Mouse (Mus musculus) forebrain, embryonic 15.5 days (tissue): ENCODE data around the gene Kcnk13. TPM values are rescaled to one million over a fixed set of nuclear protein-coding genes. Genes with fewer than 3 reads are reported as not detected.
A peak's percentile ranks its signal among the peaks of the same experiment; 100 is the strongest.

Source experiments
- ATAC-seq: fragments of 200-750 bp; cut with Nextera tagmentation; replicated peaks from 2 replicates; pipeline ENCODE4 v1.8.0; 2017; ENCODE audit warnings: mild to moderate bottlenecking, moderate TSS enrichment, moderate library complexity
- H3K27ac ChIP-seq: fragments of 300-500 bp; sonication (generic); replicated peaks from 2 replicates; pipeline ENCODE4 v1.5.1; 2015; ENCODE audit warnings: mild to moderate bottlenecking, inconsistent platforms
- H3K27me3 ChIP-seq: fragments of 300-500 bp; sonication (generic); 2 replicates; pipeline ENCODE4 v1.6.1; 2015; ENCODE audit warnings: inconsistent platforms
- H3K36me3 ChIP-seq: fragments of 300-500 bp; sonication (generic); 2 replicates; pipeline ENCODE4 v1.6.1; 2015; ENCODE audit warnings: mild to moderate bottlenecking, inconsistent platforms
- H3K4me1 ChIP-seq: fragments of 300-500 bp; sonication (generic); 2 replicates; pipeline ENCODE4 v1.6.1; 2015; ENCODE audit warnings: inconsistent platforms
- H3K4me2 ChIP-seq: fragments of 300-500 bp; sonication (generic); replicated peaks from 2 replicates; pipeline ENCODE4 v1.6.1; 2015; ENCODE audit warnings: mild to moderate bottlenecking, inconsistent platforms
- H3K4me3 ChIP-seq: fragments of 300-500 bp; sonication (generic); 2 replicates; pipeline ENCODE4 v1.5.1; 2015; ENCODE audit warnings: mild to moderate bottlenecking, inconsistent platforms
- H3K9ac ChIP-seq: fragments of 300-500 bp; sonication (generic); replicated peaks from 2 replicates; pipeline ENCODE4 v1.6.1; 2015; ENCODE audit warnings: mild to moderate bottlenecking, inconsistent platforms
- H3K9me3 ChIP-seq: fragments of 300-500 bp; sonication (generic); 2 replicates; pipeline ENCODE4 v1.6.1; 2016; ENCODE audit warnings: inconsistent platforms
- WGBS: fragments of 180-500 bp; shearing (Covaris S2); methylation state at CpG from one replicate; pipeline ENCODE4 v1.1.7; 2015; ENCODE audit warnings: mixed read lengths; 5-methylcytosine and 5-hydroxymethylcytosine counted together
- polyA plus RNA-seq: library from polyadenylated mRNA; unstranded; fragments of >200 nt; fragmentation: Nextera tagmentation; extraction: Ambion mirVana; gene quantifications from 2 replicates; pipeline ENCODE4 v1.2.1, GENCODE M21; 2015

The Kcnk13 gene
- polyA plus RNA-seq, result 1.1 TPM in 2 replicates

- Histone ChIP-seq H3K27ac (no peak within 1 kb of the TSS), H3K36me3 (no peaks in the 10 kb centered on the region), H3K4me1 (peaks cover 35% of the 10 kb centered on the region), H3K4me3 (peak within 1 kb of the TSS; percentile 47), H3K4me2 (peak within 1 kb of the TSS; percentile 78), H3K9ac (peak within 1 kb of the TSS; percentile 44), H3K27me3 (peaks cover 58% of the 10 kb centered on the region), H3K9me3 (no peaks in the 10 kb centered on the region)
- ATAC-seq, result peak; percentile 56
- 1% methylated on average over 39 of the region's 39 CpGs for WGBS
Measured at GRCm38 (mm10) chr12:99964301-99965202, at the start of gene Kcnk13. TSS of gene Kcnk13 (plus strand) at chr12:99964499.

GRCm38 (mm10) chr12:99917800-99918427 is 46.4 kb upstream of the Kcnk13 start:
- H3K9me3 ChIP-seq, result no peaks in the 10 kb centered on the region
- H3K36me3 ChIP-seq, result peaks cover 38% of the 10 kb centered on the region
- no peak overlapping the region for H3K4me2 ChIP-seq
- no peak for ATAC-seq
- H3K9ac ChIP-seq, result no peak overlapping the region
- no peak overlapping the region for H3K27ac ChIP-seq
- no peak overlapping the region for H3K4me3 ChIP-seq
- WGBS, result 84% methylated on average over 15 of the region's 15 CpGs
- H3K4me1 ChIP-seq, result peaks cover 3% of the 10 kb centered on the region
- H3K27me3 ChIP-seq, result no peaks in the 10 kb centered on the region

- H3K4me3 ChIP-seq, result no peak overlapping the region
- H3K9me3 ChIP-seq, result no peaks in the 10 kb centered on the region
- no peaks in the 10 kb centered on the region for H3K27me3 ChIP-seq
- no peak overlapping the region for H3K4me2 ChIP-seq
- peaks cover 23% of the 10 kb centered on the region for H3K36me3 ChIP-seq
- H3K9ac ChIP-seq, result no peak overlapping the region
- H3K4me1 ChIP-seq, result peaks cover 16% of the 10 kb centered on the region
- H3K27ac ChIP-seq, result no peak overlapping the region
- no peak for ATAC-seq
- 88% methylated on average over 3 of the region's 3 CpGs for WGBS
Measured at GRCm38 (mm10) chr12:99919636-99920035, 44.7 kb upstream of the Kcnk13 start.

- Histone ChIP-seq H3K36me3 (peaks cover 12% of the 10 kb centered on the region; the same call in 1 of the 2 replicates), H3K4me1 (peaks cover 16% of the 10 kb centered on the region), H3K4me2 (no peak overlapping the region), H3K4me3 (no peak overlapping the region), H3K9me3 (no peaks in the 10 kb centered on the region), H3K27ac (no peak overlapping the region), H3K9ac (no peak overlapping the region), H3K27me3 (no peaks in the 10 kb centered on the region)
- 84% methylated on average over 3 of the region's 3 CpGs for WGBS
- ATAC-seq, result no peak
Measured at GRCm38 (mm10) chr12:99921045-99921444, 43.3 kb upstream of the Kcnk13 start.

GRCm38 (mm10) chr12:99923131-99923606 is 41.1 kb upstream of the Kcnk13 start:
- Histone ChIP-seq H3K4me2 (no peak overlapping the region), H3K36me3 (peaks cover 2% of the 10 kb centered on the region; the same call in 1 of the 2 replicates), H3K9ac (no peak overlapping the region), H3K4me3 (no peak overlapping the region), H3K9me3 (no peaks in the 10 kb centered on the region), H3K27ac (peak overlapping the region; percentile 70), H3K4me1 (peaks cover 16% of the 10 kb centered on the region), H3K27me3 (no peaks in the 10 kb centered on the region)
- ATAC-seq, result peak; percentile 84
- 10% methylated on average over 5 of the region's 5 CpGs for WGBS

- Histone ChIP-seq H3K27me3 (no peaks in the 10 kb centered on the region), H3K4me1 (peaks cover 16% of the 10 kb centered on the region), H3K4me2 (no peak overlapping the region), H3K9me3 (no peaks in the 10 kb centered on the region), H3K27ac (peak overlapping the region; percentile 70), H3K4me3 (no peak overlapping the region), H3K36me3 (peaks cover 2% of the 10 kb centered on the region; the same call in 1 of the 2 replicates), H3K9ac (no peak overlapping the region)
- WGBS, result 37% methylated on average over 5 of the region's 5 CpGs
- peak; percentile 57; the same call in 1 of the 2 replicates for ATAC-seq
Measured at GRCm38 (mm10) chr12:99923703-99924102, 40.6 kb upstream of the Kcnk13 start.

GRCm38 (mm10) chr12:99928311-99928710 is 36.0 kb upstream of the Kcnk13 start:
- no peaks in the 10 kb centered on the region for H3K9me3 ChIP-seq
- no peak overlapping the region for H3K27ac ChIP-seq
- H3K4me3 ChIP-seq, result no peak overlapping the region
- no peak for ATAC-seq
- peaks cover 3% of the 10 kb centered on the region; the same call in 1 of the 2 replicates for H3K36me3 ChIP-seq
- no peak overlapping the region for H3K4me2 ChIP-seq
- peaks cover 9% of the 10 kb centered on the region for H3K4me1 ChIP-seq
- H3K27me3 ChIP-seq, result no peaks in the 10 kb centered on the region
- WGBS, result 90% methylated on average over 7 of the region's 7 CpGs
- no peak overlapping the region for H3K9ac ChIP-seq

- H3K27ac ChIP-seq, result no peak overlapping the region
- no peaks in the 10 kb centered on the region for H3K9me3 ChIP-seq
- no peak overlapping the region for H3K4me3 ChIP-seq
- H3K9ac ChIP-seq, result no peak overlapping the region
- WGBS, result 83% methylated on average over 1 of the region's 1 CpGs
- no peak overlapping the region for H3K4me2 ChIP-seq
- peaks cover under 1% of the 10 kb centered on the region; the same call in 1 of the 2 replicates for H3K4me1 ChIP-seq
- H3K36me3 ChIP-seq, result peaks cover 5% of the 10 kb centered on the region; the same call in 1 of the 2 replicates
- H3K27me3 ChIP-seq, result no peaks in the 10 kb centered on the region
- ATAC-seq, result no peak
Measured at GRCm38 (mm10) chr12:99929160-99929559, 35.1 kb upstream of the Kcnk13 start.

- WGBS, result 87% methylated on average over 4 of the region's 4 CpGs
- H3K36me3 ChIP-seq, result peaks cover 11% of the 10 kb centered on the region; the same call in 1 of the 2 replicates
- H3K4me2 ChIP-seq, result no peak overlapping the region
- H3K9me3 ChIP-seq, result no peaks in the 10 kb centered on the region
- no peak overlapping the region for H3K9ac ChIP-seq
- H3K27me3 ChIP-seq, result no peaks in the 10 kb centered on the region
- H3K27ac ChIP-seq, result no peak overlapping the region
- no peak overlapping the region for H3K4me3 ChIP-seq
- no peak for ATAC-seq
- H3K4me1 ChIP-seq, result no peaks in the 10 kb centered on the region
Measured at GRCm38 (mm10) chr12:99932245-99932644, 32.1 kb upstream of the Kcnk13 start.

- 89% methylated on average over 3 of the region's 3 CpGs for WGBS
- Histone ChIP-seq H3K27ac (no peak overlapping the region), H3K27me3 (no peaks in the 10 kb centered on the region), H3K9me3 (no peaks in the 10 kb centered on the region), H3K4me3 (no peak overlapping the region), H3K4me1 (no peaks in the 10 kb centered on the region), H3K36me3 (peaks cover 8% of the 10 kb centered on the region; the same call in 1 of the 2 replicates), H3K9ac (no peak overlapping the region), H3K4me2 (no peak overlapping the region)
- no peak for ATAC-seq
Measured at GRCm38 (mm10) chr12:99933630-99934029, 30.7 kb upstream of the Kcnk13 start.

- Histone ChIP-seq H3K4me3 (no peak overlapping the region), H3K27ac (no peak overlapping the region), H3K27me3 (no peaks in the 10 kb centered on the region), H3K4me2 (no peak overlapping the region), H3K36me3 (peaks cover 11% of the 10 kb centered on the region; the same call in 1 of the 2 replicates), H3K4me1 (no peaks in the 10 kb centered on the region), H3K9me3 (no peaks in the 10 kb centered on the region), H3K9ac (no peak overlapping the region)
- WGBS, result 83% methylated on average over 8 of the region's 8 CpGs
- no peak for ATAC-seq
Measured at GRCm38 (mm10) chr12:99935403-99935802, 28.9 kb upstream of the Kcnk13 start.

- Histone ChIP-seq H3K9ac (no peak overlapping the region), H3K4me3 (no peak overlapping the region), H3K9me3 (no peaks in the 10 kb centered on the region), H3K36me3 (peaks cover 12% of the 10 kb centered on the region; the same call in 1 of the 2 replicates), H3K4me2 (no peak overlapping the region), H3K27me3 (no peaks in the 10 kb centered on the region), H3K27ac (no peak overlapping the region), H3K4me1 (no peaks in the 10 kb centered on the region)
- 85% methylated on average over 4 of the region's 4 CpGs for WGBS
- ATAC-seq, result no peak
Measured at GRCm38 (mm10) chr12:99938476-99938875, 25.8 kb upstream of the Kcnk13 start.
